Mouse (Mus musculus) brain, embryonic 14.5 days (tissue): Measurements from ENCODE around the gene Dido1.
"Not testable (repeated sequence)": the region's sequence is repeated elsewhere in the genome, so short reads cannot be mapped to it uniquely, and the experiment has no call there.

ENCODE experiments used
- CTCF ChIP-seq: fragments of 200-500 bp; IDR thresholded peaks from 2 replicates; pipeline ENCODE4 v1.5.1; 2012; ENCODE audit warnings: inconsistent platforms, mild to moderate bottlenecking, moderate library complexity, borderline replicate concordance; ENCODE audit not compliant: insufficient read depth, insufficient read length; ENCODE audit errors: extremely low read depth
- POLR2A ChIP-seq: fragments of 200-500 bp; IDR thresholded peaks from 2 replicates; pipeline ENCODE4 v1.6.1; 2012; ENCODE audit warnings: mild to moderate bottlenecking, inconsistent platforms, borderline replicate concordance; ENCODE audit not compliant: poor library complexity, insufficient read depth, insufficient read length, severe bottlenecking; ENCODE audit errors: extremely low read depth

DNA sequence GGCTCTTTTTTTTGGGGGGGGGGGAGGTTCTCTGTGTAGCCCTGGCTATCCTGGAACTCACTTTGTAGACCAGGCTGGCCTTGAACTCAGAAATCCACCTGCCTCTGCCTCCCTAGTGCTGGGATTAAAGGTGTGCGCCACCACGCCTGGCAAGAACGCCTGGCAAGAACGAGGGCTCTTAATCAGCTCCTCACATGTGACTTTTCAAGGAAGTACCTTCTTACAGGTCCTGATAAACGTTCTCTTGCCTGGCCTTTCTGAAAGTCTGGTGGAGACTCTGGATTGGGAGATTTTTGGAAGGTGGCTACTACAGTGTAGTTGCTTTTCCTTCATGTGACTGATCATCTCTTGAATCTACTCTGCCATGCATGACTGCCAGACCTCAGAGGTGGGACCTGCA is 12.9 kb upstream of the Dido1 start:
- TF ChIP-seq POLR2A, CTCF: not testable (repeated sequence)
